Mouse (Mus musculus): ENCODE measurements around the gene Mpzl2.

Mpzl2 gene

GRCm38 (mm10) chr9:45039499-45039898 lies at the start of gene Mpzl2:
Gene Mpzl2, plus strand, starts transcription at chr9:45039799.
- no peak for DNase-seq (ENCODE audit: low spot score)

GRCm38 (mm10) chr9:44991821-44992220 lies 47.8 kb upstream of the Mpzl2 start:
- DNase-seq (ENCODE audit: low spot score), result no peak

- DNase-seq (ENCODE audit: low spot score), result no peak
These were observed 47.3 kb upstream of the Mpzl2 start for GRCm38 (mm10) chr9:44992271-44992670.

GRCm38 (mm10) chr9:44993268-44993667 lies 46.3 kb upstream of the Mpzl2 start:
- no peak for DNase-seq (ENCODE audit: low spot score)

DNA sequence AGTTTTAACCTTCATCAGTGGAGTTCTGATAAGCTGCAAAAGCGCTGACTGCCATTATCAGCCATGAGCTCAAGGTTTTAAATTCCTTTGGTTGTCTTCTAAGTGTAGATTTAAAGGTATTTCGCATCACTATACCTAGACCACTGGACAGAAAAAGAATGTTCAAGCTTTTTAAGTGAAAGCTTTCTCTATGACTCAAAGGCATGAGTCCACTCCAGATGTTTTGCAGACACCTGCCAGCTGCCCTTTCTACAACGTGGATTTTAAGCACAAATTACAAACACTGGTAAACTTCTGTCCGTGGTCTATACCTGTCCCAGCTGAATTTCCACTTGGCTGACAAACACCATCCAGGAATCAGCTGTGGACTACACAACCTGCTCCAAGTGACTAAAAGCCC lies 44.6 kb upstream of the Mpzl2 start:
- DNase-seq (ENCODE audit: low spot score), result no peak

- DNase-seq (ENCODE audit: low spot score), result no peak
These were observed 43.0 kb upstream of the Mpzl2 start for GRCm38 (mm10) chr9:44996590-44996989.

DNA sequence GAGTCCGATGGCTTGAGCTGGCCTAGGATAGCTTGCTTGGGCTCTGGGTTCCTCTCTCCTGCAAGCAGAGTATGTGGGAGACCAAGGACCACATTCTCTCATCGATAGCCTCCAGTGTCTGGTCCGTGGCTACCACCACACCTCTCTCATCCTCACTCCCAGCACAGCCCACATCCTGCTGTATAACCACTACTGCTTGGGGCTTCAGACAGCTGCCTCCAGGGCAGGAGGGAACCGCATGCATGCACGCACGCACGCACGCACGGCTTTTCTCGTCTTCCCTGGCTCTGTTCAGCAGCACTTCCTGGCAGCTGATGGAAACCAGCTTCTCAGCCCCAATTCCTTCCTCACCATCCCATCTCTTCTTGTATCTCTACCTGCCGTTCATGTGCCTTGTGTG lies 41.5 kb upstream of the Mpzl2 start:
- DNase-seq (ENCODE audit: low spot score), result no peak

- no peak for DNase-seq (ENCODE audit: low spot score)
These were observed 40.4 kb upstream of the Mpzl2 start for GRCm38 (mm10) chr9:44999171-44999570.

- DNase-seq (ENCODE audit: low spot score), result no peak
These were observed 39.8 kb upstream of the Mpzl2 start for GRCm38 (mm10) chr9:44999776-45000175.

GRCm38 (mm10) chr9:45000249-45000648 lies 39.4 kb upstream of the Mpzl2 start:
- DNase-seq (ENCODE audit: low spot score), result no peak

DNA sequence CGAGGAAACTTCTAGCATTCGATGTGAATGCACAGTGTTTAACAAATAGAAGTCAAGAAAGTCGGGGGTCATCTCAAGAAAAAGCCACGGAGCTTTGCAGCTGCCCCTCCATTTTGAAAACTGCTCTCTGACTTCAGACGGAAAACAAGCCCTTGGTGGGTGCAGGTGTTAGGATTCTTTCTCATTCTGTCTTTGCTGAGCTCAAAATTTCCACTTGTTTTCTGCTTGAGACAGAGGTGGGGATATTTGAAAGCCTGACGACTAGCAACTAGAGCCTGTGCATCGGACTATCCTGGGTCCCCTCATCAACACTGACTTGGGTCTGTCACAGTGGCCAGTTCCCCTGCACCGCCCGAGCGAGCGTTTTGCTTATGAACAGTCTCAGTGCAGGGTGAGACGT lies 32.2 kb upstream of the Mpzl2 start:
- DNase-seq (ENCODE audit: low spot score), result no peak

DNA sequence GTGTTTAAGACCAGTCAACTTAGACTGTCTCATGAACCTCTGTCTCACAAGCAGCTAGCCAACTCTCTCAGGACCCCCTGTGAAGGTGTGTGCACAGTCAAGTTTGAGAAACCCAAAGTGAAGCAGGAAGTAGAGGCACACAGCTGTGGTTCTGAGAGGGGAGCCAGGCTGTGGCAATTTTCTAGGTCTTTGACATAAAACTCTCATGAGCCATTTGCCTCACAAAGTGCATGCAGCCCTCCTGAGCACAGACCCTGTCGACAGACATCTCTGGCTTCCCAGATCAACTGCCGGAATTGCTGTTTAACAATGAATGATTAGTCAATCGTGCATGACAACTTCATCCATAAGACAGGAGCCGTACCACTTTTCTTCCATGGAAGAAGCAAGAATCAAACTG lies 31.3 kb upstream of the Mpzl2 start:
- no peak for DNase-seq (ENCODE audit: low spot score)

DNA sequence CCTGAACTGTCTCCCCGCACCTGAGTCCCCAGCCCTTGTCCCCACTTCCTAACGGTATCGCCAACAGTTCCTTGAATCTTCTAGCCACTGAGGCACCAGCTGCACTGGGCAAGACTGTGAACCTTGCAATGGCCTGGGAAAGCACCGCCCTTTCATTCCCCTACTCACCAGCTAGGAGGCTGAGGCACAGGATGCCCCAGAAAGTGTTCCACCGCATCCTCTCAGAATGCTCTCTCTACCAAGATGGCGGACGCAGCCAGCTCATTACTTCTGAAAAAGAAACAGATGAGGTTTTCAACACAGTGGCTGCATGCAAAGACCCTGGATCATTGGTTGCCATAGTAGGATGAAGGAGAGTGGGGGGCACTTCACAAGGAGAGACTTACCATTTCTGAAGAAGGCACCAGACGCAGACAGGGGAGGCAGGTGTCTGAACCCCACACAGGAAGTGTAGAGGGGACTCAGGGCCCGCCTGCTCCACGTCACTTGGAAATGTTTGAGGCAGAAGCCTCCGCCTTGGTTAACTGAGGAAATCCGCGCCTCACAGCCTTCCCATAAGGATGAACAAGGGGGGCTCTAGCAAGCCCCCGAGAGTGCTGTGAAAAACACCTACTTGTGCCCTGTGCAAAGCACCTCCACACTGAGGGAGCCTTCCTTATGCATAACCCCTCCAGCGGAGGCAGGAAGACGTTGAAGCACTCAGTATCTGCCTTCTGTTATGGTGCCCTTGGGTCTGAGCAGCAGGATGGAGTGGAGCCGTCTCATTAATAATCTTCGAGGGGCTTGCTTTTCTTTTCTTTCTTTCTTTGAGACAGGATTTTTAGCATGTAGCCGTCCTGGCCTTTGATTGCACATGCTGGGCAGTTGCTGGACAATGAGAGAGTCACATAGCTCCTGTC lies 30.2 kb upstream of the Mpzl2 start, which contains the start of gene Cd3e:
Cd3e (minus strand) TSS at position 448 of the 899 bp plus-strand sequence.
- no peak for DNase-seq (ENCODE audit: low spot score)

GRCm38 (mm10) chr9:45010461-45010860 lies 29.1 kb upstream of the Mpzl2 start:
- DNase-seq (ENCODE audit: low spot score), result no peak

- no peak for DNase-seq (ENCODE audit: low spot score)
These were observed 28.3 kb upstream of the Mpzl2 start for GRCm38 (mm10) chr9:45011291-45011690.

DNA sequence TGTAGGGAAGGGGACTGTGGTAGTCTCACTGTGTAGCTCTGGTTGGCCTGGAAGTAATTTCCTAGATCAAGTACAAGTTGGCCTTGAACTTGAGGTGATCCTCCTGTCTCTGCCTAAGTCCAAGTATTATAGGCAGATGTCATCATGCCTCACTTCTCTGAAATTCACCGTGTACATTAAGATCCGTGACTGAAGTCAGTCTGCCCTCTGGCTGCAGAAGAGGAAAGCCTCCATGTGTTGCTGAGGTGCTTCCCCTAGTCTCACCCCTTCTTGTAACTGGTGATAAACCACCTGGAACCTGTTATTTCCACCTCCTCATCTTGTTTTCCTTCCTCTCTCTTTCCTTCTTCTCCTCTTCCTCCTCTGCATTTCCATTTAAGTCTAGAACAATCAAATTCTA lies 24.7 kb upstream of the Mpzl2 start:
- DNase-seq (ENCODE audit: low spot score), result no peak

GRCm38 (mm10) chr9:45015841-45016240 lies 23.8 kb upstream of the Mpzl2 start:
- no peak for DNase-seq (ENCODE audit: low spot score)

- no peak for DNase-seq (ENCODE audit: low spot score)
These were observed 21.6 kb upstream of the Mpzl2 start for GRCm38 (mm10) chr9:45018031-45018430.

DNA sequence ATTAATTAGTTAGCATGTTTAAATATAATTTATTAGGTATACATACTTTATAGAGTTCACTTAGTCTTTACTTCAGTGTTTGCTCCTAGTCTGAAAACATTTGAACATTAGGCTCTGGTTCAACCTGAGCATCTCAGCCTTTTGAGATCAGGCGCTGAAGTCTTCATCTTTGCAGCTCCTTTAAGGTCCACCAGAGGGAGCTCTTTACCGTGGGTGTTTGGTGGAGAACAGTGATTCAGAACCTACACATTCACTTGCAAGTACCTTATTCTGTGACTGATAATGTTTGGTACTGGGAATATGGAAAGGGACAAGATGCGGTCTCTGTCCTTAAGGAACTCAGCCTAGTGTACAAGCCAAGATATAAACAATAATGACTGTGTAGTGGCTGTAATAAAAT lies 16.8 kb upstream of the Mpzl2 start:
- DNase-seq (ENCODE audit: low spot score), result peak; percentile 73

- no peak for DNase-seq (ENCODE audit: low spot score)
These were observed 16.0 kb upstream of the Mpzl2 start for GRCm38 (mm10) chr9:45023638-45024037.

DNA sequence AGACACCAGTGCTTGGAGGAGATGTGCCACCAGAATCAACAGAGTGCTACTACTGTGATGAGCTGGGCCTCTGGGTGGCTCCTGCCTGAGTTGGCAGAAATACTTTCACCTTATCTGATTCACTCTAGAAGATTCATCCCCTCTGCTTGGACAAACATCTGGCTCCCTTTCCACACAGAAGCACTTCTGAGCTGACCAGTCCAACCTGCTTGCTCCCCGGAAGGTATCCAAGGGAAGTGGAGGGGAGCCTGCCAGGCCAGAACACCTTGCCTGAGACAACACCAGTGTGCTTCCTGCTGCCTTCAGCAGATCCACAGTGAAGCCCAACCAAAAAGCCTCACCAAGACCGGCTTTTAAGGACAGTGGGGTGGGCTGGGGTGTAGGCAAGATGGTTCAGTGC lies 15.4 kb upstream of the Mpzl2 start:
- DNase-seq (ENCODE audit: low spot score), result peak; percentile 75

GRCm38 (mm10) chr9:45027376-45027775 lies 12.2 kb upstream of the Mpzl2 start:
- no peak for DNase-seq (ENCODE audit: low spot score)

- no peak for DNase-seq (ENCODE audit: low spot score)
These were observed 9.3 kb upstream of the Mpzl2 start for GRCm38 (mm10) chr9:45030341-45030740.

- no peak for DNase-seq (ENCODE audit: low spot score)
These were observed 7.3 kb upstream of the Mpzl2 start for GRCm38 (mm10) chr9:45032261-45032660.
